Mouse (Mus musculus): ENCODE measurements around the gene Suz12.

- TF ChIP-seq CTCF (IDR thresholded peaks at IDR 0.05; ENCODE audit: low read depth), result no peak
- TF ChIP-seq EP300 (optimal IDR thresholded peaks at IDR 0.05), result no peak
Measured at GRCm38 (mm10) chr11:80078831-80079230, 85.9 kb downstream of the Suz12 start.
